Mouse (Mus musculus) kidney, adult 2 months (tissue): ENCODE results near the gene Prss42. TPM values are rescaled to one million over a fixed set of nuclear protein-coding genes. Genes with fewer than 3 reads are reported as not detected.

Experiments
- DNase-seq: peaks from one replicate; pipeline ENCODE4 v3.0.0; 2021
- H3K27ac ChIP-seq: fragments of 200-500 bp; 2 replicates; pipeline ENCODE4 v1.5.1; 2012; ENCODE audit warnings: low read depth, low read length, control low read depth, inconsistent platforms; ENCODE audit not compliant: insufficient read depth
- H3K27me3 ChIP-seq: fragments of 200-500 bp; replicated peaks from 2 replicates; pipeline ENCODE4 v1.6.1; 2012; ENCODE audit warnings: mild to moderate bottlenecking, moderate library complexity, low read length, inconsistent platforms; ENCODE audit not compliant: control insufficient read depth, insufficient read depth
- H3K36me3 ChIP-seq: fragments of 200-500 bp; 2 replicates; pipeline ENCODE4 v1.6.1; 2012; ENCODE audit warnings: mild to moderate bottlenecking, moderate library complexity, low read length, inconsistent platforms; ENCODE audit not compliant: control insufficient read depth, insufficient read depth
- H3K4me1 ChIP-seq: fragments of 200-500 bp; 2 replicates; pipeline ENCODE4 v1.6.1; 2011; ENCODE audit warnings: low read length; ENCODE audit not compliant: control insufficient read depth, insufficient read depth
- H3K4me3 ChIP-seq: fragments of 200-500 bp; 2 replicates; pipeline ENCODE4 v1.5.1; 2011; ENCODE audit warnings: mild to moderate bottlenecking, low read depth, low read length, control low read depth; ENCODE audit not compliant: insufficient read depth
- CTCF ChIP-seq: fragments of 200-500 bp; conservative IDR thresholded peaks from 2 replicates; pipeline ENCODE4 v1.5.1; 2011; ENCODE audit warnings: low read depth, mild to moderate bottlenecking, control low read depth, low read length, moderate library complexity, mixed read lengths; ENCODE audit not compliant: insufficient read depth, insufficient read length
- POLR2A ChIP-seq: fragments of 200-500 bp; IDR thresholded peaks from one replicate; pipeline ENCODE4 v1.6.1; 2011; ENCODE audit warnings: low read depth, low read length, control low read depth
- WGBS: fragments of 180-500 bp; shearing (Covaris S2); methylation state at CpG from one replicate; pipeline ENCODE4 v1.1.7; 2018; 5-methylcytosine and 5-hydroxymethylcytosine counted together
- polyA plus RNA-seq: library from polyadenylated mRNA; depleted of rRNA; stranded (reverse); fragments of >200 nt; gene quantifications from 2 replicates; pipeline ENCODE4 v1.2.3, GENCODE M21; 2012; rRNA removed

The Prss42 gene
- polyA plus RNA-seq, result not detected in 2 replicates

DNA sequence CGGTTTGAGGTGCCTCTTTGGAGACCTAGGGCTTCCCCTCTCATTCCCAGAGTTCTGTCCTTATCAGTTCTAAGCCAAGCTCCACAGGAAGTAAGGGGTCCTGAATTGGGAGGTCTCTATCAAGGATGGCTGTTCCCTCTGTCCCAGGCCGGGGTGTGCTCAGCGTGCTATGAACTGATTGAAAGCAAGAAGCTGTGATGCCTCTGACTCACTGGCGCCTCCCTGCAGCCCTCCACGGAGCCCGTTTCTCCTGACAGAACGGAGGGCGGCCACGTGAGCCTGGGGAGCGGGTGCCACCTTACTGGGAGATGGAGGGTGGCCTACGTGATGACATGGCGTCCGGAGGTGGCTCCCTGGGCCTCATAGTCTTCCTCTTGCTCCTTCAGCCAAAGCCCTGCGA, at the start of gene Prss42:
Prss42 (plus strand) TSS at position 301 of the 400 bp plus-strand sequence.
- DNase-seq, result no peak
- no peak for TF ChIP-seq CTCF
- no peak for TF ChIP-seq POLR2A
- H3K36me3 ChIP-seq, result no peaks in the 10 kb centered on the region
- H3K4me1 ChIP-seq, result no peaks in the 10 kb centered on the region
- H3K27ac ChIP-seq, result no peak within 1 kb of the TSS
- no peak within 1 kb of the TSS for H3K4me3 ChIP-seq
- 93% methylated on average over 14 of the region's 14 CpGs for WGBS
- H3K27me3 ChIP-seq, result no peaks in the 10 kb centered on the region

DNA sequence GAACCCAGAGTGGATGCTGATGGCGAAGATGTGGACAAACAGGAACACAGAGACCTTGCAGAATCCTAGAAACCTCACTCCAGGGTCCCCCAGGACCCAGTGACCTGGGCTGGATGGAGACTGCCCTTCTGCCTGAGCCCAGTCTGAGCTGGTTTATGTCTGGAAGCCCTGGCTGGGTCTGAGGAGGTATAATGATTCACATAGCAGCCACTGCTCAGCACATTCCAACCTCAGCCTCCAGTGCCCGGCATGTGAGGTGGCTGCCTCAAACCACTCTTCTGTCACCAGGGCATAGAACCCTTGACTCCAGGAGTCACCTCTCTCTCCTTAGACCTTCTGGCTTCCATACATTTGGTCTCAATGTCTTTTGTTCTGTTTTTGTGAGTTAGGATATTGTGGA, 49.5 kb upstream of the Prss42 start:
- no peak overlapping the region for H3K4me3 ChIP-seq
- H3K27me3 ChIP-seq, result no peaks in the 10 kb centered on the region
- DNase-seq, result peak; percentile 91
- TF ChIP-seq CTCF (no peak), POLR2A (peak; percentile 9)
- WGBS, result 39% methylated on average over 2 of the region's 2 CpGs
- H3K36me3 ChIP-seq, result no peaks in the 10 kb centered on the region
- peaks cover 26% of the 10 kb centered on the region; the same call in 1 of the 2 replicates for H3K4me1 ChIP-seq
- H3K27ac ChIP-seq, result peak overlapping the region; percentile 93

DNA sequence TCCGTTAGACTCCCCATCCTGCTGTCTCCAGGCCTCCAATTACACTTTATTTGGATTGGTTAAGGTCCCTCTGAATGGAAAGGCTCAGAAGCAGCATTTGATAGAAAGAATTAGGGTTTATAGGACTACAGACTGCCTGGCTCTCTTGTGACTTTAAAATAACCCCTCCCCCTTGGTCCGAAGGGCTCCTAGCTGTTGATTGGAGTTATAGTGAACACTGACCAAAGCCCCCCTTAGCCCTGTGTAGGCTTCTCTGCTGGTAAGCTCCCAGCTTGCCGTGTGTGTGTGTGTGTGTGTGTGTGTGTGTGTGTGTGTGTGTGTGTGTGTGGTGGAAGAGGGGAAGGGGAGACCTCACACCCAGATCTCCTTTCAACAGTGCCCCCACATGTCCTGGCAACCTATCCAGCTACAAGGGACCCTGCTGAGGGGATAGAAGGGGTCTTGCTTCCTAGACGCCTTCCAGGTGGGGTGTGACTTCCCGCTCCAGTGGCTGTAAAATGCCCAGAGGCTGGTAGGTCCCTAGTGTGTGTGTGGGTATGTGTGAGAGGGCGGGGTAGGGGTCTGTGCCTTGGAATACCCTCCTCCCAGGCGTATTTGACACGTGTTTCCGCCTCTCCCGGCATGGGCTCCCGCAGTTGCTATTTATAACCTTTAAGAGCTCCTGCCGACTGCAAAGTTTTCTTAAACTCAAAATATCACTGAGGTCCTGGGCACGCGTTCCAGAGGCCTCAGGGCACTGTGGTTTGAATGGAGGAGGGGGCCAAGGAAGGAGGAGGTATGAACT, 47.4 kb upstream of the Prss42 start:
- Histone ChIP-seq H3K36me3 (no peaks in the 10 kb centered on the region), H3K4me3 (no peak overlapping the region), H3K27me3 (no peaks in the 10 kb centered on the region), H3K27ac (peak overlapping the region; percentile 21; the same call in 1 of the 2 replicates), H3K4me1 (peaks cover 26% of the 10 kb centered on the region; the same call in 1 of the 2 replicates)
- TF ChIP-seq CTCF, result no peak
- no peak for TF ChIP-seq POLR2A
- DNase-seq, result no peak
- WGBS, result 41% methylated on average over 14 of the region's 14 CpGs

DNA sequence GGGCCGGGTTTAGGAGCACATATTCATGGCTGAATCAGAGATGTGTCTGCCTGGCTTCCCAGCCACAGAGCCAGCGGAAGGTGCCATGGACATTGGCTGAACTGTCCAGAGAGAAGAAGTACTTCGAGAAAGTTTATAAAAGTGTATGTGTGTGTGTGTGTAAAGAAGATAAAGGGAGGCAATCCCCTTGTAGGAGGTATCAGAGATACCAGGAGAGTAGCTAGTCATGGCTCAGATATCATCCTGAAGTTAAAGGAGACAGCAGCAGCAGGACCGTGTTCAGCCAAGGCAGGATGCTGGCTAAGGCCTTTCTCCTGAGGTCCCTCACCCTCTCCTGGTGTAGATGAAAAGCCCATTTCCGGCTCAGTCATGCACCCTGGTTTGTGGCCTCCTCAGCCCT, 46.6 kb upstream of the Prss42 start:
- TF ChIP-seq CTCF (no peak), POLR2A (no peak)
- Histone ChIP-seq H3K27ac (0 out of 2 replicates have a peak overlapping the region, but pooled peaks have one; percentile 21), H3K4me1 (peaks cover 26% of the 10 kb centered on the region; the same call in 1 of the 2 replicates)

DNA sequence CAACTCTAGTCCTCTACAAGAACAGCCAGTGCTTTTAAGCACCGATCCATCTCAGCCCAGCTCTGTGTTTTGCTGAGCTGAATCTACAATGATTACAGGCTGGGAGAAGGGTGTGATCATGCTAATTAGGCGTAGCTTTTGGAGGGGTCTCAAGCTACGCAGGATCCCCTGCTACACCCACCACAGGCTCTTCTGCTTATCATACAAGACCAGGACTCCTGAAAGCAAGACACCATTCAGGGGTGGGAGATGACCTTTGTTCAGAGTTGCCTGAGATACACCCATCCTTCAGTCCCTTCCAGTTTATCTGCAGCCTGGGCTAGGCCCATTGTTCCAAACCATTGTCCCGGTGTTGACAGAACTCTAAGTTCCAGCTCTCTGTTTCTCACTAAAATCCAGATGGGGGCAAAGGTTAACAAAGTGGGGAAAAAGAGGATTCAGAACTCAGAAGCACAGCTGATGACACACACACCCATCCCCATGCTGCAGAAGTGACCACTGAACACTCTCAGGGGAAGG, 45.0 kb upstream of the Prss42 start:
- H3K27ac ChIP-seq, result no peak overlapping the region
- DNase-seq, result no peak
- no peaks in the 10 kb centered on the region for H3K27me3 ChIP-seq
- H3K4me3 ChIP-seq, result no peak overlapping the region
- no peaks in the 10 kb centered on the region for H3K36me3 ChIP-seq
- peaks cover 18% of the 10 kb centered on the region; the same call in 1 of the 2 replicates for H3K4me1 ChIP-seq
- 89% methylated on average over 4 of the region's 4 CpGs for WGBS
- TF ChIP-seq POLR2A (no peak), CTCF (no peak)

More for the DNA sequence above, 46.6 kb upstream of the Prss42 start:
- no peaks in the 10 kb centered on the region for H3K36me3 ChIP-seq
- no peak for DNase-seq
- 74% methylated on average over 5 of the region's 5 CpGs for WGBS
- H3K27me3 ChIP-seq, result no peaks in the 10 kb centered on the region
- no peak overlapping the region for H3K4me3 ChIP-seq

DNA sequence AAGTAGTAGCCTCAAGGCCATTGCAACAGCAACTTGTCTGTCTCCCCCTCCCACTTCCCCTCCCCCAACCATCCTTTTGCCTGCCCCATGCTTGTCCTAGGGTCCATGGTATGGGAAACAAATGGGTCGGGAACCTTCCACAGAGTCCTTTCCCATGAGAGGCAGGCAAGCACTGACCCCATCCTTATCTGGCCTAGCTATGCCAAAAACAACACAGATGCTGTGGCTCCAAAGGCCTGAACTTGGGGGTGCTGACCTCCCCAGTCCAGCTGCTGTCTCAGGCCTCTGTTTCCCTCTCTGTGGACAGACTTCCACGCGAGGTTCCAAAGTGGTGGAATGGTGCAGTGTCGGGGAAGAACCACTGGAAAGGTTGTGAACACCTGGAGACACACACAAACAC, 44.2 kb upstream of the Prss42 start:
- Histone ChIP-seq H3K4me1 (peaks cover 10% of the 10 kb centered on the region; the same call in 1 of the 2 replicates), H3K27me3 (no peaks in the 10 kb centered on the region), H3K27ac (no peak overlapping the region), H3K4me3 (no peak overlapping the region), H3K36me3 (no peaks in the 10 kb centered on the region)
- no peak for DNase-seq
- TF ChIP-seq CTCF (no peak), POLR2A (no peak)
- WGBS, result 81% methylated on average over 4 of the region's 4 CpGs

DNA sequence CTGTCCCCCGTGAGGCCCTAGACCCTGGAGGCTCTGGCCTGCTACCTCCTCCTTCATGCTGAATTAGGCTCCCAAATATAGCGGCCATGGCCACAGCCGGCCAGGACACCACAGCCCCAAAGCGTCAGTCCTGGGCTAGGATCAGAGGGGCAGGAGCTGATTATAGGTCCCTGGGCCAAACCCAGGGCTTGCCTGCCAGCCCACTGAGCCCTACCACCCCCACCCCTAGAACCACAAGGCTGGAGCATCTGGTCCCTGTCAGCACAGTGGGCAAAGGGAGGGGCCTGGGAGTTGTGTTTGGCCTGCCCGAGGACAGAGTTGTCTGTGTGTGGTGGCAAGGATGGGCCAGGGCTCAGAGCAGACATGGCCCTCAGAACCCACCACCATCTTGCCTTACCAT, 40.1 kb upstream of the Prss42 start:
- WGBS, result 93% methylated on average over 5 of the region's 5 CpGs
- no peaks in the 10 kb centered on the region; the same call in 1 of the 2 replicates for H3K4me1 ChIP-seq
- TF ChIP-seq CTCF (no peak), POLR2A (no peak)
- no peak for DNase-seq
- no peaks in the 10 kb centered on the region for H3K36me3 ChIP-seq
- H3K27me3 ChIP-seq, result no peaks in the 10 kb centered on the region
- no peak overlapping the region for H3K27ac ChIP-seq
- no peak overlapping the region for H3K4me3 ChIP-seq
